Mouse (Mus musculus): ENCODE results near the gene Il12rb1. TPM values are rescaled to one million over a fixed set of nuclear protein-coding genes. Genes with fewer than 3 reads are reported as not detected.

Il12rb1 gene
- polyA plus RNA-seq, 1 experiment = 1.1 TPM

DNA sequence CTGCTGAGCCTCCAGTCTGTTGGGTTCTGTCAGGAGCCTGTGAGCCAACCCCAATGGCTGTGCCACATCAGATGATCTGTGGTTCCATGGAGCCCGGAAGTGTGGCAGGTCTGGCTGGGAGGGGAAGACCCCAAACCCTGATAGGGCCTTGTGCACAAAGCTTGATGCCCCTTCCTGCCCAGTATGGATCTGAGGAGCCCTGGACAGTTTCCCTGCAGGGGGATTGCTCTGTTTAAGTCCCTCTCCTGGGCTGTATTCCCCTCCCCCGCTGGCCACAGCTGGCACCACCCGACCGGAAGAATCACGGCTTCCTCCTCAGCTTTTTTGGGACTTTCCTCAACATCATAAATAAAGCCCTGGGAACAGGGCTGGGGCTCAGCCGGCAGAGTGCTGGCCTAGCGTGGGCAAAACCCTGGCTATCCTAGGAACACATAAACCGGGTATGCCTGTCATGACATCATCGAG is 24.8 kb downstream of the Il12rb1 start:
- H3K27ac ChIP-seq (ENCODE audit: insufficient read depth, low read length) = peak overlapping the region; percentile 74
- TF ChIP-seq CTCF (IDR thresholded peaks at IDR 0.05; ENCODE audit: extremely low read depth, insufficient read depth, low read length) (no peak), POLR2A (IDR thresholded peaks at IDR 0.05; ENCODE audit: extremely low read depth, insufficient read depth, low read length) (no peak)
- H3K4me3 ChIP-seq (ENCODE audit: insufficient read depth, low read length) = no peak overlapping the region
- no peaks in the 10 kb centered on the region for H3K4me1 ChIP-seq (ENCODE audit: control insufficient read depth, insufficient read depth, low read length)

DNA sequence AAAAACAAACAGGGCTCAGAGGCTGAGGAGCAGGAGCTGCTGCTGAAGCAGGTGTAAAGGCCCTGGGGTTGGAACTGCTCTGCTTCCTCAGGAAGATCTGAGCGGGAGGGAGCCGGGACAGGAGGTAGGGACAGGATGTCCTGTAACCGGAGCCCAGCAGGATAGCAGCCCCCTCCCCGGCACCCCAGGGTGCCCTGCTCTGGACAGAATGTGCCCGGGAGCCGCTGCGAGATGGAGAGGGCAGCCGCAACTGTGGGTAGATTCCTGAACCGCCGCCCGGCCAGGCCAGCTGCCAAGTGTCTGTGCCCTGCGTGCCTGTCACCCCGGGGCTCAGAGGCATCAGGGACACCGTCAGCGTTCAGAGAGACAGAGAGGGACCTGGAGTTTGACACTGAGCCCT is 25.3 kb downstream of the Il12rb1 start:
- no peak for TF ChIP-seq CTCF (IDR thresholded peaks at IDR 0.05; ENCODE audit: extremely low read depth, insufficient read depth, low read length)
- TF ChIP-seq POLR2A (IDR thresholded peaks at IDR 0.05; ENCODE audit: extremely low read depth, insufficient read depth, low read length) = no peak
- Histone ChIP-seq H3K4me3 (ENCODE audit: insufficient read depth, low read length) (no peak overlapping the region), H3K4me1 (ENCODE audit: control insufficient read depth, insufficient read depth, low read length) (peaks cover 1% of the 10 kb centered on the region; the same call in 1 of the 2 replicates), H3K27ac (ENCODE audit: insufficient read depth, low read length) (peak overlapping the region; percentile 85)

- H3K4me3 ChIP-seq (ENCODE audit: insufficient read depth, low read length) = no peak overlapping the region
- TF ChIP-seq CTCF (IDR thresholded peaks at IDR 0.05; ENCODE audit: extremely low read depth, insufficient read depth, low read length) = no peak
- H3K27ac ChIP-seq (ENCODE audit: insufficient read depth, low read length) = peak overlapping the region; percentile 85
- peaks cover 2% of the 10 kb centered on the region; the same call in 1 of the 2 replicates for H3K4me1 ChIP-seq (ENCODE audit: control insufficient read depth, insufficient read depth, low read length)
Observed at GRCm38 (mm10) chr8:70834071-70834470, 25.8 kb downstream of the Il12rb1 start.

GRCm38 (mm10) chr8:70836666-70837065 is 28.4 kb downstream of the Il12rb1 start:
- Histone ChIP-seq H3K27ac (ENCODE audit: insufficient read depth, low read length) (no peak overlapping the region), H3K4me3 (ENCODE audit: insufficient read depth, low read length) (no peak overlapping the region), H3K4me1 (ENCODE audit: control insufficient read depth, insufficient read depth, low read length) (peaks cover 2% of the 10 kb centered on the region; the same call in 1 of the 2 replicates)
- TF ChIP-seq CTCF (IDR thresholded peaks at IDR 0.05; ENCODE audit: extremely low read depth, insufficient read depth, low read length) (no peak), POLR2A (IDR thresholded peaks at IDR 0.05; ENCODE audit: extremely low read depth, insufficient read depth, low read length) (no peak)

DNA sequence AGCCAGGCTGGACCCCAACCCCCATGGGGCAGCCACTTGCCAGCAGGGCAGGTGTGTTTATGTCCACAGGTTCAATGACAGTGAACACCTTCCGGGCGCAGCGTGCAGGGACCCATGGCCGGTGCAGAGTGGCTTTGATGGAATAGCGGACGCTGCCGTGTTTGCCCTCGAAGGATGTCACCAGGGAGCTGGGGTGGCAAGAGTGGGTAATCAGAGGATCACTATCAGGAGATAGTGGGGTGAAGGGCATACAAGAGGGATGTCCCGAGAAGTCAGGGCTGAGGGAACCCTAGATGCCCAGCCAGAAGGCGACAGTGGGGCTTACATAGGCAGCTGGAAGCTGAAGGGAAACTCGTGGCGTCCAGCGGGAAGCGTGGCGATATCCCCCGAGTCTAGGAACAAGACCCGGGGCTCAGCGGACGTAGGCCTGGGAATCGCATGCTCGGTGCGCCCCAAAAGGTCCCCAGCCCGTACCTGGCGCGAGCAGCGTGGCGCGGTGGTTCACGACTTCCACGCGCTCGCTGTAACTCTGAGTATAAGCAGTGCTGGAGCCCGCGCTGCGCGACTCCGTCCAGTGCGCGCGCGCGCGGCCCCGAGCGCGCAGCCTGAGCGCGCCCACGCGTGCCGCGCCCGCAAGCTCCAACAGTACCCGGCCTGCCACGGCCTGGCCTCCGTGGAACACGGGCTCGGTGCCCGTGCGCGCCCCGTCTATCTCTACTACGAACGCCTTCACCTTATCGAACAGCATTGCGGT is 30.6 kb downstream of the Il12rb1 start:
- no peak for TF ChIP-seq CTCF (IDR thresholded peaks at IDR 0.05; ENCODE audit: extremely low read depth, insufficient read depth, low read length)
- TF ChIP-seq POLR2A (IDR thresholded peaks at IDR 0.05; ENCODE audit: extremely low read depth, insufficient read depth, low read length) = no peak

GRCm38 (mm10) chr8:70839408-70840351 is 31.4 kb downstream of the Il12rb1 start, which contains the start of gene Arrdc2:
Gene Arrdc2, minus strand, starts transcription at chr8:70839720.
- Histone ChIP-seq H3K27ac (ENCODE audit: insufficient read depth, low read length) (peak within 1 kb of the TSS; percentile 93), H3K4me3 (ENCODE audit: insufficient read depth, low read length) (peak within 1 kb of the TSS; percentile 70), H3K4me1 (ENCODE audit: control insufficient read depth, insufficient read depth, low read length) (peaks cover 2% of the 10 kb centered on the region; the same call in 1 of the 2 replicates)
- peak; percentile 99 for TF ChIP-seq POLR2A (IDR thresholded peaks at IDR 0.05; ENCODE audit: extremely low read depth, insufficient read depth, low read length)
- no peak for TF ChIP-seq CTCF (IDR thresholded peaks at IDR 0.05; ENCODE audit: extremely low read depth, insufficient read depth, low read length)

More for the DNA sequence above, 30.6 kb downstream of the Il12rb1 start:
- Histone ChIP-seq H3K27ac (ENCODE audit: insufficient read depth, low read length) (peak overlapping the region; percentile 93), H3K4me1 (ENCODE audit: control insufficient read depth, insufficient read depth, low read length) (peaks cover 2% of the 10 kb centered on the region; the same call in 1 of the 2 replicates), H3K4me3 (ENCODE audit: insufficient read depth, low read length) (peak overlapping the region; percentile 70)

GRCm38 (mm10) chr8:70840590-70840989 is 32.3 kb downstream of the Il12rb1 start:
- TF ChIP-seq POLR2A (IDR thresholded peaks at IDR 0.05; ENCODE audit: extremely low read depth, insufficient read depth, low read length) (no peak), CTCF (IDR thresholded peaks at IDR 0.05; ENCODE audit: extremely low read depth, insufficient read depth, low read length) (no peak)
- Histone ChIP-seq H3K27ac (ENCODE audit: insufficient read depth, low read length) (no peak overlapping the region), H3K4me3 (ENCODE audit: insufficient read depth, low read length) (no peak overlapping the region), H3K4me1 (ENCODE audit: control insufficient read depth, insufficient read depth, low read length) (peaks cover 2% of the 10 kb centered on the region; the same call in 1 of the 2 replicates)

- peaks cover 2% of the 10 kb centered on the region; the same call in 1 of the 2 replicates for H3K4me1 ChIP-seq (ENCODE audit: control insufficient read depth, insufficient read depth, low read length)
- H3K27ac ChIP-seq (ENCODE audit: insufficient read depth, low read length) = no peak overlapping the region
Observed at GRCm38 (mm10) chr8:70841147-70842072, 33.2 kb downstream of the Il12rb1 start.

More at GRCm38 (mm10) chr8:70841147-70842072, 33.2 kb downstream of the Il12rb1 start:
- no peak for TF ChIP-seq POLR2A (IDR thresholded peaks at IDR 0.05; ENCODE audit: extremely low read depth, insufficient read depth, low read length)
- peak; percentile 93 for TF ChIP-seq CTCF (IDR thresholded peaks at IDR 0.05; ENCODE audit: extremely low read depth, insufficient read depth, low read length)
- H3K4me3 ChIP-seq (ENCODE audit: insufficient read depth, low read length) = no peak overlapping the region

Measured in cortical plate, adult 2 months (tissue).